Mouse (Mus musculus) midbrain, embryonic 11.5 days (tissue): Measurements from ENCODE around the gene Lef1. TPM values are rescaled to one million over a fixed set of nuclear protein-coding genes. Genes with fewer than 3 reads are reported as not detected.
A peak's percentile ranks its signal among the peaks of the same experiment; 100 is the strongest.

Experiments used
- ATAC-seq: fragments of 200-750 bp; cut with Nextera tagmentation; 2 replicates; pipeline ENCODE4 v1.8.0; 2017; ENCODE audit warnings: moderate TSS enrichment, moderate library complexity; ENCODE audit not compliant: low FRiP score
- DNase-seq: peaks from one replicate; pipeline ENCODE4 v3.0.0; 2015; ENCODE audit warnings: low spot score; ENCODE audit errors: missing footprints
- H3K27ac ChIP-seq: fragments of 300-500 bp; sonication (generic); 2 replicates; pipeline ENCODE4 v1.5.1; 2014; ENCODE audit warnings: low read depth, low read length
- H3K27me3 ChIP-seq: fragments of 300-500 bp; sonication (generic); 2 replicates; pipeline ENCODE4 v1.6.1; 2014; ENCODE audit warnings: mild to moderate bottlenecking, low read length, moderate library complexity, mixed read lengths; ENCODE audit not compliant: control insufficient read depth, insufficient read depth
- H3K36me3 ChIP-seq: fragments of 300-500 bp; sonication (generic); 2 replicates; pipeline ENCODE4 v1.6.1; 2014; ENCODE audit warnings: mild to moderate bottlenecking, low read length, moderate library complexity, mixed read lengths; ENCODE audit not compliant: control insufficient read depth, insufficient read depth
- H3K4me1 ChIP-seq: fragments of 300-500 bp; sonication (generic); 2 replicates; pipeline ENCODE4 v1.6.1; 2014; ENCODE audit warnings: low read length; ENCODE audit not compliant: control insufficient read depth, insufficient read depth
- H3K4me2 ChIP-seq: fragments of 300-500 bp; sonication (generic); 2 replicates; pipeline ENCODE4 v1.6.1; 2014; ENCODE audit warnings: mild to moderate bottlenecking, moderate library complexity
- H3K4me3 ChIP-seq: fragments of 300-500 bp; sonication (generic); 2 replicates; pipeline ENCODE4 v1.5.1; 2014; ENCODE audit warnings: low read depth, low read length
- H3K9ac ChIP-seq: fragments of 300-500 bp; sonication (generic); 2 replicates; pipeline ENCODE4 v1.6.1; 2014; ENCODE audit warnings: low read length
- H3K9me3 ChIP-seq: fragments of 300-500 bp; sonication (generic); 2 replicates; pipeline ENCODE4 v1.6.1; 2016; ENCODE audit warnings: low read length; ENCODE audit not compliant: control insufficient read depth
- WGBS: fragments of 180-500 bp; shearing (Covaris S2); extraction: QIAGEN DNeasy Blood & Tissue Kit; methylation state at CpG from one replicate; pipeline ENCODE4 v1.1.7; 2014; 5-methylcytosine and 5-hydroxymethylcytosine counted together
- polyA plus RNA-seq: library from polyadenylated mRNA; unstranded; fragments of >200 nt; fragmentation: Nextera tagmentation; extraction: Ambion mirVana; gene quantifications from 2 replicates; pipeline ENCODE4 v1.2.1, GENCODE M21; 2014

The Lef1 gene
- polyA plus RNA-seq, 1 experiment from 2014 or later, result 66.9 TPM

DNA sequence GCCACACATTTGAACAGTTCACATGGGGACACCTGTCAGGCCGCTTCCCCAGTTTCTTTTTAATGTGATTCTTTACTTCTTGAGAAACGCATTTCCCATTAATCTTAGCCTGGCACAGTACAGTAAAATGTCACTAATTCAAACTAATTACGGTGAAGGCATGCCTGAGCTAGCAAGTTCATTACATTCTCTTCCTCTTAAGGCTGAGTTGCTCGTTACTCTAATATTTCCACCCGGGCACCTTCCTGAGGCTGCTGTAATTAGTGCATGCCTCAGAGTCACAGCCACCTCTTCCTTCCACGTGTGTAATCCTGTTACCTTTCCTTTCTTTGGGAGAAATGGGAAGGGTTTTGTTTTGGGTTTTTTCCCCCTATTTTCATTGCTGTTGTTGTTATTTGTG is 71.9 kb downstream of the Lef1 start:
- H3K4me3 ChIP-seq, result no peak overlapping the region
- no peak for DNase-seq
- no peak overlapping the region for H3K27ac ChIP-seq
- H3K36me3 ChIP-seq, result no peaks in the 10 kb centered on the region
- ATAC-seq, result no peak
- no peaks in the 10 kb centered on the region for H3K4me1 ChIP-seq
- no peak overlapping the region for H3K9ac ChIP-seq
- H3K9me3 ChIP-seq, result no peaks in the 10 kb centered on the region
- H3K4me2 ChIP-seq, result no peak overlapping the region
- no peaks in the 10 kb centered on the region for H3K27me3 ChIP-seq
- 76% methylated on average over 6 of the region's 6 CpGs for WGBS

GRCm38 (mm10) chr3:131186193-131186592 is 75.9 kb downstream of the Lef1 start:
- Histone ChIP-seq H3K4me2 (no peak overlapping the region), H3K4me1 (no peaks in the 10 kb centered on the region), H3K9ac (no peak overlapping the region), H3K36me3 (no peaks in the 10 kb centered on the region), H3K4me3 (no peak overlapping the region), H3K27me3 (no peaks in the 10 kb centered on the region), H3K9me3 (no peaks in the 10 kb centered on the region), H3K27ac (no peak overlapping the region)
- DNase-seq (no peak), ATAC-seq (no peak)
- 82% methylated on average over 5 of the region's 5 CpGs for WGBS

DNA sequence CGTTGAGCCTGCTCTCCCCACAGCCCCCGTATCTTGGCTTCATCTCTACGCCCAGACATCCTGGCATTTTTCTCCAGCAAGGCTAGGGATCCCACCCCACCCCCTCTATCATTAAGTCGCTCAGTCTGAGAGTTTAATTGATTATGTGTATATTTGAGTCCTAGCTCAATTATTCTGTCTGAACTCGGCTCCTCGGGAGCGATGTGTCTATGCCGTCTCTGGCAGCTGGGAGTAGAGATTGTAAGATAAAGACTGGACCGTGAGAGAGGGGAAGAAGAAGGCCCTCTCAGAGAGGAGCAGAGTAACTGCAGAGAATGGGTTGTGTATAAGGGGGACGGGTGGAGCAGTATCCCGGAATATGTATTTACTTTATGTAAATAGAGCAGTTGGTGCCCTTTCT is 80.0 kb downstream of the Lef1 start:
- Histone ChIP-seq H3K27me3 (no peaks in the 10 kb centered on the region), H3K9me3 (no peaks in the 10 kb centered on the region), H3K4me2 (no peak overlapping the region), H3K36me3 (no peaks in the 10 kb centered on the region), H3K4me1 (no peaks in the 10 kb centered on the region), H3K4me3 (no peak overlapping the region), H3K9ac (no peak overlapping the region), H3K27ac (no peak overlapping the region)
- WGBS, result 82% methylated on average over 11 of the region's 11 CpGs
- ATAC-seq (no peak; the same call in 1 of the 2 replicates), DNase-seq (no peak)

DNA sequence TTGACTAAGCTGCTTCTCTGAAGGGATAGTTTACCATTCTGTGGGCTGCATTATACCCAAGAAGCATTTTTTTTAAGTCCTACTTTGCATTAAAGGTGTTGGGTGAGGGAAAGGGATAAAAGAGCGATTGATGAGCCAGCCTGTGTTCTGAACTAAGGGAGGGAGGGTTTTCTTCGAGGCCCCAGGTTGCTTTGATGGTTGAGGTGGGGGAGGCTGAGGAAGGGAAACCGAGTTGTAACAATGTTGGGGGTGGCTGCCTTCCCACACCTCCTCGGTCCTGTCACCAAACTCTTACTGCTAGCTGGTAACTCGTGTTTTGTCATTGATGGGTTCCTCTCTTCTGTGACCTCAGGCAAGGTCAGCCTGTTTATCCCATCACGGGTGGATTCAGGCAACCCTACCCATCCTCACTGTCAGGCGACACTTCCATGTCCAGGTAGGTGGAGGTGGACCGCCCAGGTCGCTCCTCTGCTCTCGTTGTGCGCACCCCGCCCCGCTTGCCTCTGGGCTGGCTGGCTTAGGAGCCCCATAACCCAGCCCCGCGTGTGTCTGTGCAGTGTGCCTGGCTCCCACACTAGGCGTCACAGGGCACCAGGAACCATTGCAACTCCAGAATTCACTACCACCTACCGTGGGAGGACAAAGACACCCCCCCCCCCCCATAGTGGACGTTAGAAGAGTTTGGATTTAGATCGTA is 80.5 kb downstream of the Lef1 start:
- no peaks in the 10 kb centered on the region for H3K36me3 ChIP-seq
- 0 out of 2 replicates have a peak, but pooled peaks have one; percentile 16 for ATAC-seq

DNA sequence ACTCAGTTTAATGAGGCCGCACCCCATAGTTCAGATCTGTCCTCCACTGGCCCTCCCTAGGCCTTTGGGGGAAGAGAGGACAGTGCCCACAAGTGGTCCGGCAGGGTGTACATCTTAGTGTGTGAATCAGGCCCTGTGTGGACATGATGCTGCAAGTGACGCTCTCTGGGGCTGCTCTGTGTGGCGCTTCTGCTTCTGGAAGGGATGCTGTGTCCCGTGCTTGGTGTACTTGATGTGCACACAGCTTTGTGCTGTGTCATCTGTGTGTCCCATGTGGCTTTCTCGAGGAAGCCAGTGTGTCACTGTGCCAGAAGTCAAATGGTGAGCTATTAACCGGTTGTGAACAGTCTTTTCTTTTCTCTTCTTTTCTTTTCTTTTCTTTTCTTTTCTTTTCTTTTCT is 81.2 kb downstream of the Lef1 start:
- Histone ChIP-seq H3K36me3 (no peaks in the 10 kb centered on the region), H3K4me3 (no peak overlapping the region), H3K27ac (no peak overlapping the region), H3K4me2 (no peak overlapping the region), H3K9ac (no peak overlapping the region), H3K9me3 (no peaks in the 10 kb centered on the region), H3K27me3 (no peaks in the 10 kb centered on the region), H3K4me1 (no peaks in the 10 kb centered on the region)
- DNase-seq (no peak), ATAC-seq (0 out of 2 replicates have a peak, but pooled peaks have one; percentile 42)
- WGBS, result 86% methylated on average over 7 of the region's 7 CpGs

More for the DNA sequence above, 80.5 kb downstream of the Lef1 start:
- no peak overlapping the region for H3K9ac ChIP-seq
- H3K4me1 ChIP-seq, result no peaks in the 10 kb centered on the region
- no peak overlapping the region for H3K4me2 ChIP-seq
- H3K27me3 ChIP-seq, result no peaks in the 10 kb centered on the region
- no peaks in the 10 kb centered on the region for H3K9me3 ChIP-seq
- H3K27ac ChIP-seq, result no peak overlapping the region
- no peak overlapping the region for H3K4me3 ChIP-seq
- 84% methylated on average over 19 of the region's 19 CpGs for whole genome bisulfite sequencing
- no peak for DNase-seq

DNA sequence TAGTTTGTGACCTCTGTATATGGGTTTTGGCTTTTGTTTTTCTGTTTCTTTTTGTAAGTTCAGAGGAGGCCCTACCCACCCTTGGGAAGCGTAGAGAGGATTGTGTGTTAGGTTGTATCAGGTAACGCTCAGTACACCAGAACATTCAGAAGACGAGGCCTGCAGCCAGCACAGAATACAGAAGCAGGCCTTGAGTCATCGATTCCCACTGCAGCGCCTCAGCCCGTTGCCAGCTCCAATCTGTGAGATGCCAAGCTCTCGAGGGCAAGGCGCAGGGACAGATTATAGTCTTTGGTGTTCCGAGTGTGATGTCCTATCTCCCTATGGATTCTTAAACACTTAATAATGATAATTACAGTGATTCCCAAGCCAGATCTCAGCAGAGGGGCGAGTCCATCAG is 85.8 kb downstream of the Lef1 start:
- Histone ChIP-seq H3K4me1 (no peaks in the 10 kb centered on the region), H3K9ac (no peak overlapping the region), H3K27me3 (no peaks in the 10 kb centered on the region), H3K4me2 (no peak overlapping the region), H3K4me3 (no peak overlapping the region), H3K36me3 (no peaks in the 10 kb centered on the region), H3K27ac (no peak overlapping the region), H3K9me3 (no peaks in the 10 kb centered on the region)
- no peak for ATAC-seq
- 71% methylated on average over 10 of the region's 10 CpGs for WGBS
- DNase-seq, result no peak

DNA sequence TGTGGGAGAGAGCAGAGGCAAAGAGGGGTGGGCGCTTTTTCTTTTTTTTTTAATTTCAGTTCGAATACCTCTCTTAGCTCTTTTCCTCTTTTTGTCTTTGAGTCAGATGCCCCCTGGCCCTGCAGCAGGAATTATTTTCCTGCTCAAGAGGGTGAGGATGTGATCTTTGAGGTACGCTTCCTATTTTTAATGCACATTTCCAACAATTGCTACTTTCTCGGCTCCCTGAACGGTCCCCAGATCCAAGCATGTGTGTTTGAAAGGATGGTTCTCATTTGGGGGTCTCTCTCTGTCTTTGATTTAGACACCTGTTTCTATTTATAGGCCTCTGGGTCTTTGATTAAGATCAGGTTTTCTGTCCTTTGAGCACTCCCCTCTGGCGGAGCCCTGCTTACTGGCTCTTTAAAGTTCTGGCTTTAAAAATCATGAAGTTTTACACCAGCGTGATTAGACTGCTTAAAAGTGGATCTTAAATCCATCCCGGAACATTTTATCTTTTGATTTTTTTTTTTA is 86.3 kb downstream of the Lef1 start:
- H3K4me1 ChIP-seq, result no peaks in the 10 kb centered on the region
- 78% methylated on average over 8 of the region's 8 CpGs for WGBS
- H3K4me2 ChIP-seq, result no peak overlapping the region
- DNase-seq, result no peak
- H3K27ac ChIP-seq, result no peak overlapping the region
- no peak for ATAC-seq
- no peaks in the 10 kb centered on the region for H3K27me3 ChIP-seq
- no peaks in the 10 kb centered on the region for H3K36me3 ChIP-seq
- no peaks in the 10 kb centered on the region for H3K9me3 ChIP-seq
- H3K4me3 ChIP-seq, result no peak overlapping the region
- no peak overlapping the region for H3K9ac ChIP-seq

- Histone ChIP-seq H3K36me3 (no peaks in the 10 kb centered on the region), H3K4me3 (no peak overlapping the region), H3K9ac (no peak overlapping the region), H3K4me1 (peaks cover 7% of the 10 kb centered on the region), H3K27me3 (no peaks in the 10 kb centered on the region), H3K4me2 (no peak overlapping the region), H3K27ac (no peak overlapping the region), H3K9me3 (no peaks in the 10 kb centered on the region)
- no peak for DNase-seq
- 81% methylated on average over 3 of the region's 3 CpGs for WGBS
- no peak for ATAC-seq
These were observed 88.7 kb downstream of the Lef1 start for GRCm38 (mm10) chr3:131198991-131199390.

GRCm38 (mm10) chr3:131199590-131200288 is 89.5 kb downstream of the Lef1 start:
- peaks cover 7% of the 10 kb centered on the region for H3K4me1 ChIP-seq
- 75% methylated on average over 20 of the region's 20 CpGs for WGBS
- H3K4me2 ChIP-seq, result no peak overlapping the region
- H3K9ac ChIP-seq, result no peak overlapping the region
- H3K27ac ChIP-seq, result no peak overlapping the region
- no peaks in the 10 kb centered on the region for H3K27me3 ChIP-seq
- DNase-seq (no peak), ATAC-seq (0 out of 2 replicates have a peak, but pooled peaks have one; percentile 4)
- H3K36me3 ChIP-seq, result no peaks in the 10 kb centered on the region
- no peak overlapping the region for H3K4me3 ChIP-seq
- no peaks in the 10 kb centered on the region for H3K9me3 ChIP-seq
